Mouse (Mus musculus): Measurements from ENCODE around the gene Casp6.

DNA sequence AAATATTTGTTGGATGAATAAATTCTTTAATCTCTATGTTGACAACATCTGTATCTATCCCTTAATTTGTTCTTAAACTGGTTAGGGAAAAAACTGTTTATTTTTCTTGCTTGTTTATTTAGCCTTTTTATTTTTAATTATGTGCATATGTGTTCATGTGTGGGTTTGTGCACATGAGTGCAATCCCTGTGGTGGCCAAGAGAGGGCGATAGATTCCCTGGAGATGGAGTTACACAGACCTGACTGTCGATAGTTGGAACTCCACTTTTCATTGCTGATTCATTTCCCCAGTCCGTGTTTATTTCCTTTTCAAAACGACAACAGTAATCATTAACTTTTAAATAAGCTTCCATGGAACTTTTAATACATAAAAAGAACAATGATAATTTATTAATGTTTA, 31.2 kb downstream of the Casp6 start:
- TF ChIP-seq USF1 (IDR thresholded peaks at IDR 0.05; ENCODE audit: low read depth) (no peak), POLR2A (IDR thresholded peaks at IDR 0.05; ENCODE audit: insufficient read length, low read depth) (no peak), MAX (IDR thresholded peaks at IDR 0.05; ENCODE audit: low read depth) (no peak), MYOG (IDR thresholded peaks at IDR 0.05; ENCODE audit: control insufficient read depth in 1 of 3, insufficient read depth in 1 of 3, insufficient read length in 2 of 3, low read depth in 2 of 3) (no peak), TCF3 (IDR thresholded peaks at IDR 0.05; ENCODE audit: insufficient read length, low read depth) (no peak), MYOD1 (IDR thresholded peaks at IDR 0.05; ENCODE audit: control insufficient read depth in 1 of 3, insufficient read length in 2 of 3, low read depth in 2 of 3) (no peak)
